Mouse (Mus musculus) heart, embryonic 10.5 days (tissue): ENCODE measurements at regions not wholly inside any gene's neighbourhood (a gene's known extent, or its start where the extent isn't known, plus 50 kb on each side); places are given as distances from the start of the nearest gene placed in this dataset.
A peak's percentile ranks its signal among the peaks of the same experiment; 100 is the strongest.

ENCODE experiments used
- DNase-seq: peaks from one replicate; pipeline ENCODE4 v3.0.0-alpha.2; 2017; ENCODE audit warnings: low spot score
- H3K27ac ChIP-seq: fragments of 300-500 bp; sonication (generic); 2 replicates; pipeline ENCODE4 v1.5.1; 2016; ENCODE audit warnings: mild to moderate bottlenecking
- H3K27me3 ChIP-seq: fragments of 300-500 bp; sonication (generic); 2 replicates; pipeline ENCODE4 v1.6.1; 2016; ENCODE audit warnings: mild to moderate bottlenecking; ENCODE audit not compliant: poor library complexity, insufficient read depth, severe bottlenecking
- H3K36me3 ChIP-seq: fragments of 300-500 bp; sonication (generic); 2 replicates; pipeline ENCODE4 v1.6.1; 2016; ENCODE audit warnings: mild to moderate bottlenecking, moderate library complexity
- H3K4me1 ChIP-seq: fragments of 300-500 bp; sonication (generic); 2 replicates; pipeline ENCODE4 v1.6.1; 2016; ENCODE audit warnings: mild to moderate bottlenecking
- H3K4me3 ChIP-seq: fragments of 300-500 bp; sonication (generic); 2 replicates; pipeline ENCODE4 v1.5.1; 2016; ENCODE audit warnings: mild to moderate bottlenecking, moderate library complexity
- H3K9me3 ChIP-seq: fragments of 300-500 bp; sonication (generic); 2 replicates; pipeline ENCODE4 v1.6.1; 2016; ENCODE audit warnings: mild to moderate bottlenecking, moderate library complexity
- WGBS: fragments of 180-500 bp; shearing (Covaris S2); methylation state at CpG from one replicate; pipeline ENCODE4 v1.1.7; 2016; 5-methylcytosine and 5-hydroxymethylcytosine counted together

GRCm38 (mm10) chr8:126877039-126877365 is 68.6 kb downstream of the Tomm20 start:
- Histone ChIP-seq H3K4me3 (no peak overlapping the region), H3K36me3 (no peaks in the 10 kb centered on the region), H3K4me1 (peaks cover 35% of the 10 kb centered on the region), H3K27ac (peak overlapping the region; percentile 37), H3K9me3 (no peaks in the 10 kb centered on the region), H3K27me3 (no peaks in the 10 kb centered on the region)
- 76% methylated on average over 9 of the region's 9 CpGs for WGBS
- no peak for DNase-seq

- no peak for DNase-seq
- H3K4me1 ChIP-seq, result peaks cover 30% of the 10 kb centered on the region
- no peaks in the 10 kb centered on the region for H3K36me3 ChIP-seq
- H3K27ac ChIP-seq, result peak overlapping the region; percentile 37
- no peak overlapping the region for H3K4me3 ChIP-seq
- no peaks in the 10 kb centered on the region for H3K9me3 ChIP-seq
- no peaks in the 10 kb centered on the region for H3K27me3 ChIP-seq
- 59% methylated on average over 9 of the region's 9 CpGs for WGBS
Observed at GRCm38 (mm10) chr8:126876300-126877038, 69.2 kb downstream of the Tomm20 start.

GRCm38 (mm10) chr8:126875491-126876155 is 70.0 kb downstream of the Tomm20 start:
- no peak for DNase-seq
- 79% methylated on average over 7 of the region's 7 CpGs for WGBS
- Histone ChIP-seq H3K36me3 (no peaks in the 10 kb centered on the region), H3K4me3 (no peak overlapping the region), H3K9me3 (no peaks in the 10 kb centered on the region), H3K27ac (0 out of 2 replicates have a peak overlapping the region, but pooled peaks have one; percentile 37), H3K27me3 (no peaks in the 10 kb centered on the region), H3K4me1 (peaks cover 27% of the 10 kb centered on the region)

- Histone ChIP-seq H3K4me3 (no peak overlapping the region), H3K9me3 (no peaks in the 10 kb centered on the region), H3K27ac (no peak overlapping the region), H3K36me3 (no peaks in the 10 kb centered on the region), H3K4me1 (peaks cover 27% of the 10 kb centered on the region), H3K27me3 (no peaks in the 10 kb centered on the region)
- DNase-seq, result no peak
- 88% methylated on average over 1 of the region's 1 CpGs for WGBS
Observed at GRCm38 (mm10) chr8:126874846-126875245, 70.8 kb downstream of the Tomm20 start.

- H3K4me3 ChIP-seq, result no peak overlapping the region
- peaks cover 27% of the 10 kb centered on the region for H3K4me1 ChIP-seq
- peak overlapping the region; percentile 13; the same call in 1 of the 2 replicates for H3K27ac ChIP-seq
- no peaks in the 10 kb centered on the region for H3K9me3 ChIP-seq
- no peaks in the 10 kb centered on the region for H3K27me3 ChIP-seq
- no peak for DNase-seq
- H3K36me3 ChIP-seq, result no peaks in the 10 kb centered on the region
- 78% methylated on average over 6 of the region's 6 CpGs for WGBS
Observed at GRCm38 (mm10) chr8:126874126-126874730, 71.4 kb downstream of the Tomm20 start.

GRCm38 (mm10) chr8:126873306-126873705 is 72.3 kb downstream of the Tomm20 start:
- H3K27ac ChIP-seq, result no peak overlapping the region
- 54% methylated on average over 7 of the region's 7 CpGs for WGBS
- no peak for DNase-seq

GRCm38 (mm10) chr8:126872574-126872973 is 73.1 kb downstream of the Tomm20 start:
- Histone ChIP-seq H3K27me3 (no peaks in the 10 kb centered on the region), H3K4me3 (no peak overlapping the region), H3K4me1 (peaks cover 27% of the 10 kb centered on the region), H3K9me3 (no peaks in the 10 kb centered on the region), H3K36me3 (no peaks in the 10 kb centered on the region), H3K27ac (no peak overlapping the region)
- WGBS, result 81% methylated on average over 4 of the region's 4 CpGs
- DNase-seq, result no peak

More at GRCm38 (mm10) chr8:126873306-126873705, 72.3 kb downstream of the Tomm20 start:
- H3K27me3 ChIP-seq, result no peaks in the 10 kb centered on the region
- H3K36me3 ChIP-seq, result no peaks in the 10 kb centered on the region
- H3K4me1 ChIP-seq, result peaks cover 27% of the 10 kb centered on the region
- no peaks in the 10 kb centered on the region for H3K9me3 ChIP-seq
- H3K4me3 ChIP-seq, result no peak overlapping the region

GRCm38 (mm10) chr8:126872133-126872532 is 73.5 kb downstream of the Tomm20 start:
- Histone ChIP-seq H3K27me3 (no peaks in the 10 kb centered on the region), H3K4me3 (no peak overlapping the region), H3K36me3 (no peaks in the 10 kb centered on the region), H3K9me3 (no peaks in the 10 kb centered on the region), H3K27ac (no peak overlapping the region), H3K4me1 (peaks cover 27% of the 10 kb centered on the region)
- WGBS, result 88% methylated on average over 8 of the region's 8 CpGs
- DNase-seq, result no peak

- no peak overlapping the region for H3K4me3 ChIP-seq
- H3K27ac ChIP-seq, result no peak overlapping the region
- WGBS, result 86% methylated on average over 1 of the region's 1 CpGs
- no peaks in the 10 kb centered on the region for H3K36me3 ChIP-seq
- peaks cover 10% of the 10 kb centered on the region for H3K4me1 ChIP-seq
- DNase-seq, result no peak
- no peaks in the 10 kb centered on the region for H3K9me3 ChIP-seq
- H3K27me3 ChIP-seq, result no peaks in the 10 kb centered on the region
Observed at GRCm38 (mm10) chr8:126869464-126869850, 76.2 kb downstream of the Tomm20 start.

- H3K4me3 ChIP-seq, result no peak overlapping the region
- peaks cover 10% of the 10 kb centered on the region for H3K4me1 ChIP-seq
- no peak for DNase-seq
- no peak overlapping the region for H3K27ac ChIP-seq
- H3K9me3 ChIP-seq, result no peaks in the 10 kb centered on the region
- WGBS, result 80% methylated on average over 3 of the region's 3 CpGs
- no peaks in the 10 kb centered on the region for H3K27me3 ChIP-seq
- H3K36me3 ChIP-seq, result no peaks in the 10 kb centered on the region
Observed at GRCm38 (mm10) chr8:126868831-126869463, 76.7 kb downstream of the Tomm20 start.

GRCm38 (mm10) chr8:126867121-126867988 is 78.3 kb downstream of the Tomm20 start:
- H3K4me3 ChIP-seq, result no peak overlapping the region
- no peaks in the 10 kb centered on the region for H3K27me3 ChIP-seq
- no peaks in the 10 kb centered on the region for H3K9me3 ChIP-seq
- no peak overlapping the region for H3K27ac ChIP-seq
- 83% methylated on average over 14 of the region's 14 CpGs for WGBS
- H3K4me1 ChIP-seq, result peaks cover 5% of the 10 kb centered on the region; the same call in 1 of the 2 replicates
- H3K36me3 ChIP-seq, result no peaks in the 10 kb centered on the region
- DNase-seq, result no peak

GRCm38 (mm10) chr8:126864314-126864948 is 81.2 kb downstream of the Tomm20 start:
- WGBS, result 85% methylated on average over 10 of the region's 10 CpGs
- H3K4me1 ChIP-seq, result peaks cover 11% of the 10 kb centered on the region; the same call in 1 of the 2 replicates

More at GRCm38 (mm10) chr8:126864314-126864948, 81.2 kb downstream of the Tomm20 start:
- Histone ChIP-seq H3K36me3 (no peaks in the 10 kb centered on the region), H3K9me3 (no peaks in the 10 kb centered on the region), H3K4me3 (no peak overlapping the region), H3K27me3 (no peaks in the 10 kb centered on the region), H3K27ac (no peak overlapping the region)
- no peak for DNase-seq
